ENCODE assay signal across 8 mouse cellular contexts in genomic region chr10:19014381-19015256, GRCm38 (mm10). TPM values are rescaled to one million over a fixed set of nuclear protein-coding genes. Genes with fewer than 3 reads are reported as not detected.
DNase-seq lines count a peak whose midpoint lies in the region; ATAC-seq and TF ChIP-seq lines count a peak whose summit lies in the region.

No protein-coding gene starts in this region.

- peaks cover 10% of the 10 kb centered on the region for H3K4me1 ChIP-seq in testis, adult 2 months (ENCODE audit: control insufficient read depth, insufficient read depth, low read length)
- peaks cover 2% of the 10 kb centered on the region; the same call in 1 of the 2 replicates for H3K4me1 ChIP-seq in forebrain, embryonic 11.5 days (replicated peaks; ENCODE audit: control insufficient read depth, insufficient read depth, low read length)
- peaks cover 10% of the 10 kb centered on the region; the same call in 1 of the 2 replicates for H3K4me1 ChIP-seq in hindbrain, embryonic 15.5 days (replicated peaks)
- H3K4me1 ChIP-seq in liver, embryonic 16.5 days (ENCODE audit: control insufficient read depth, low read depth, low read length): peaks cover 7% of the 10 kb centered on the region

- peak overlapping the region; percentile 81 for H3K27ac ChIP-seq in testis, adult 2 months (ENCODE audit: control insufficient read depth, insufficient read depth, low read depth, low read length)
- no peak overlapping the region for H3K27ac ChIP-seq in forebrain, embryonic 11.5 days (ENCODE audit: low read depth, low read length)
- peak overlapping the region; percentile 70 for H3K27ac ChIP-seq in hindbrain, embryonic 15.5 days (replicated peaks)
- H3K27ac ChIP-seq in liver, embryonic 16.5 days (ENCODE audit: low read length): peak overlapping the region; percentile 75

- no peak; the same call in none of the 2 replicates for ATAC-seq in forebrain, embryonic 11.5 days (replicated peaks; ENCODE audit: low FRiP score)
- 0 out of 2 replicates have a peak, but pooled peaks have one; percentile 9 for ATAC-seq in hindbrain, embryonic 15.5 days (ENCODE audit: low FRiP score, low read depth)
- ATAC-seq in liver, embryonic 16.5 days (ENCODE audit: low read depth): peak; percentile 24; the same call in 1 of the 2 replicates

- peak overlapping the region; percentile 91 for H3K4me3 ChIP-seq in testis, adult 2 months (ENCODE audit: control insufficient read depth, low read depth, low read length)
- peak overlapping the region; percentile 69 for H3K4me3 ChIP-seq in forebrain, embryonic 11.5 days (ENCODE audit: low read depth, low read length)
- peak overlapping the region; percentile 88 for H3K4me3 ChIP-seq in hindbrain, embryonic 15.5 days
- H3K4me3 ChIP-seq in liver, embryonic 16.5 days (ENCODE audit: low read depth, low read length): peak overlapping the region; percentile 70

- H3K36me3 ChIP-seq in testis, adult 2 months (ENCODE audit: control insufficient read depth, insufficient read depth, low read length): no peaks in the 10 kb centered on the region
- H3K36me3 ChIP-seq in forebrain, embryonic 11.5 days (ENCODE audit: control insufficient read depth, insufficient read depth, low read length): no peaks in the 10 kb centered on the region
- H3K36me3 ChIP-seq in hindbrain, embryonic 15.5 days: no peaks in the 10 kb centered on the region
- H3K36me3 ChIP-seq in liver, embryonic 16.5 days (ENCODE audit: control insufficient read depth, insufficient read depth): no peaks in the 10 kb centered on the region

- peak overlapping the region; percentile 92 for H3K4me2 ChIP-seq in forebrain, embryonic 11.5 days (ENCODE audit: low read depth, low read length, severe bottlenecking)
- H3K4me2 ChIP-seq in hindbrain, embryonic 15.5 days: peak overlapping the region; percentile 88
- peak overlapping the region; percentile 75 for H3K4me2 ChIP-seq in liver, embryonic 16.5 days (ENCODE audit: low read depth, low read length)

- no peaks in the 10 kb centered on the region for H3K9me3 ChIP-seq in forebrain, embryonic 11.5 days (ENCODE audit: control insufficient read depth, low read length)
- H3K9me3 ChIP-seq in hindbrain, embryonic 15.5 days: no peaks in the 10 kb centered on the region
- no peaks in the 10 kb centered on the region for H3K9me3 ChIP-seq in liver, embryonic 16.5 days (replicated peaks; ENCODE audit: control insufficient read depth, low read length)

- H3K27me3 ChIP-seq in testis, adult 2 months (ENCODE audit: control insufficient read depth, insufficient read depth, low read length): no peaks in the 10 kb centered on the region
- H3K27me3 ChIP-seq in forebrain, embryonic 11.5 days (ENCODE audit: control insufficient read depth, insufficient read depth, low read length): no peaks in the 10 kb centered on the region
- no peaks in the 10 kb centered on the region for H3K27me3 ChIP-seq in hindbrain, embryonic 15.5 days
- H3K27me3 ChIP-seq in liver, embryonic 16.5 days (ENCODE audit: control insufficient read depth, insufficient read depth, low read depth, low read length): no peaks in the 10 kb centered on the region

- H3K9ac ChIP-seq in forebrain, embryonic 11.5 days (ENCODE audit: low read length): peak overlapping the region; percentile 76
- peak overlapping the region; percentile 85 for H3K9ac ChIP-seq in hindbrain, embryonic 15.5 days
- H3K9ac ChIP-seq in liver, embryonic 16.5 days (ENCODE audit: low read depth, low read length): peak overlapping the region; percentile 69

- no peak for TF ChIP-seq CTCF in testis, adult 2 months (IDR thresholded peaks at IDR 0.05; ENCODE audit: control insufficient read depth, insufficient read depth, insufficient replicate concordance, low read depth, low read length)

- no peak for DNase-seq in testis, postnatal 10 days (ENCODE audit: low spot score)
- DNase-seq in adrenal gland, postnatal 25 days: peak; percentile 13
- peak; percentile 64 for DNase-seq in forebrain, embryonic 11.5 days (ENCODE audit: low spot score)
- DNase-seq in retina, embryonic 14.5 days (ENCODE audit: low spot score): peak; percentile 56
- DNase-seq in layer of hippocampus, adult 8-10 months (ENCODE audit: low spot score in 2 of 2): no peak

- WGBS in forebrain, embryonic 11.5 days: under 1% methylated on average over 43 of the region's 43 CpGs
- under 1% methylated on average over 42 of the region's 43 CpGs for WGBS in hindbrain, embryonic 15.5 days
- under 1% methylated on average over 43 of the region's 43 CpGs for WGBS in liver, embryonic 16.5 days (ENCODE audit: insufficient replicate concordance)

- TF ChIP-seq POLR2A in testis, adult 2 months (IDR thresholded peaks at IDR 0.05; ENCODE audit: control insufficient read depth, low read depth, low read length): no peak

RNA-seq across cellular contexts. Expression of gene Tnfaip3, which starts 0.8 kb away (rescaled TPM):
- 1.2 and 1.5 TPM in 2 replicates for polyA plus RNA-seq in testis, adult 2 months (2012; rRNA removed)
- total RNA-seq in adrenal gland, postnatal 25 days (2021): 3.3 and 6.5 TPM in 2 replicates
- 1.2 and 1.5 TPM in 2 replicates for polyA plus RNA-seq in forebrain, embryonic 11.5 days (2014; fragmentation: Nextera tagmentation; extraction: Ambion mirVana)
- polyA plus RNA-seq in hindbrain, embryonic 15.5 days (2015; fragmentation: Nextera tagmentation; extraction: Ambion mirVana): 2.2 and 2.6 TPM in 2 replicates
- 1.7 and 2.2 TPM in 2 replicates for polyA plus RNA-seq in liver, embryonic 16.5 days (2015; fragmentation: Nextera tagmentation; extraction: Ambion mirVana)
- 1 to 10 TPM; 6.0 to 7.1 (median 6.4) TPM for total RNA-seq in layer of hippocampus, adult 8-10 months (2022)

Comparison
In these comparisons a context has a peak if more than half of its experiments do, and no peak if none do; other contexts are left out.
1. DNase-seq: peak in adrenal gland, postnatal 25 days (single experiment), forebrain, embryonic 11.5 days (single experiment) and retina, embryonic 14.5 days (single experiment); none in testis, postnatal 10 days (single experiment) and layer of hippocampus, adult 8-10 months (0 of 2).
2. Peak in every context shown above with its lines, with median percentiles within 50 percentile points of each other: H3K4me3 ChIP-seq, H3K4me2 ChIP-seq and H3K9ac ChIP-seq.